Mouse (Mus musculus): ENCODE data around the gene Mrgprd. TPM values are rescaled to one million over a fixed set of nuclear protein-coding genes. Genes with fewer than 3 reads are reported as not detected.

Mrgprd gene
- not detected for total RNA-seq (2021)
- long read RNA-seq, experiment 1, result 0 reads
- long read RNA-seq, experiment 2, result 0 reads

DNA sequence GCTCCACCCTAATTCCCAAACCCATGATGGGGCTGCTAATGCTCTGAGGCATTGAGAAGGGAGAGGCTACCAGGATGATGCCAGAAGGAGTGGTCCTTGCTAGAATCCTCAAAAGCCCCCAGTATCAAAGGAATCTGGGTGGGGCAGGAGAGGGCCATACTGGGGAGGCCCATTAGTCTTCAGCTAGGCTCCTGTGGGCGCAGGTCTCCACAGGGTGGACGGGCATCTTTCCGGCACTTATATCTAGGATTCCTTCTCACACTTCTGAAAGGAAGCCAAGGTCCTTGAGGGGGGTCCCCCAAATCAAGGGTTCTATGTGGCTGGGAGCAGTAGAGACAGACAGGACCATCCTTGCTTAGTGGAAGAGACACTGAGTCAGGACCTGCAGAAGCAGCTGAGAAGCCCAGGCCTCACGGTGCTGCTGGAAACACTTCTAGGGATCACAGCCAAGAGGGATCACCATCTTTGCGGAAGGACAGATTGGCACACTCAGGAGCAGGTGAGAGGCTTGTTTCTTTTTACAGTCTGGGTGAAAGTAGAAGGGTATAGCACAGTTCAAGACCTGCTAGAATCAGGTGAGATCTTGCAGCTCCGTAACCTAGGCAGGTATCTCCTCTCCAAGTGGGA, at the start of gene Mrgprd:
Mrgprd (plus strand) TSS at position 51 of the 627 bp plus-strand sequence.
- DNase-seq, result no peak

DNA sequence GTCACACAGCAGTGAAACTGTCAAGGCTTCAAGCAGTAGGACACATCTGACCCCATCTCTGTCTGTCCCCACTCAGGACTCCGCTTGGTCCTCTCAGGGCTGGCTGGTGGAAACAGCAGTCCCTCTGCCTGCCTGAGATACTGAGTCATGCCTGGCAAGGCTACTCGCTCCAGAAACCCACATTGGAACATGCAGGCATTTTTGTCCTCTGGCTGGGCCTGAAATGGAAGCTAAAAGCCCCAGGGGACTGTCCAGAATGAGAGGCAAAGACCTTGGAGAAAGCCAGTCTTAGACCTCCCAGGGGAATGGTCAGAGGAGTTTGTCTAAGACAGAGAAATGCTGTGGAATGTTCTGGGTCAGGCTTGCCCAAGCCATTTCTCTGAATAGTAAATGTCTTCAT, 48.6 kb upstream of the Mrgprd start:
- peak; percentile 43 to 67 for DNase-seq

DNA sequence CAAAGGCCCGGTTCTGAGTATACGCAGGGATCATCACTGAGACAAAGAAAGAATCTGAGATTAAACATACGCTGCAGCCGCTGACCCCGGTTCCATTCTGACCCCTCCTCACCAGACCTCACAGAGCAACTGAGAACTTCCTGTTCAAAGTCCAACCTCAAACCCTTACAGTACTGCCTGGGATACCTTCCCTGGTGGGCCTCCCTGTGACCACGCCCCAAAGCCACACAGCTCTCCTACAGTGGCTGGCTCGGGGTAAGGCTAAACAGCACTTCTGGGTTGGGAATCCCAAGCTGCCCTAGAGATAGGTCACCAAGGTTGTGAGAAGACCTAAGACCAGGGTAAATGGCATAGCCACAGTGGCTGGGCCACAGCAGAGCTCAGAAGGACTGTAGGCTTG, 45.7 kb upstream of the Mrgprd start:
- DNase-seq, result no peak

GRCm38 (mm10) chr7:145270955-145271354, 43.7 kb upstream of the Mrgprd start:
- DNase-seq, result no peak

DNA sequence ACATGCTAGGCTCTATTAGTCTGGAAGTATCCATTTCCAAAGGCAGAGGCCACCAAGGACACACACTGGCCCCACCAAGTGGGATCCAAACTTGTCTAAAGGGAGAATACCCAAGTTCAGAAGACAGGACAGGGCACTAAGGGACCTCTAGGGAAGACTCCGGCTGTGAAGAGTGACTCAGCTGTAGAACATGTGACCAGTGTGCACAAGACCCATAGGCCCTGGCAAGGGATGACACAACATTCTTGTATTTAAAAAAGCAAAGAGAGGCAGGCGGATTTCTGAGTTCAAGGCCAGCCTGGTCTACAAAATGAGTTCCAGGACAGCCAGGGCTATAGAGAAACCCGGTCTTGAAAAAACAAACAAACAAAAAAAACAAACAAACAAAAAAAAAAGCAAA, 39.1 kb upstream of the Mrgprd start:
- peak; percentile 32 for DNase-seq

DNA sequence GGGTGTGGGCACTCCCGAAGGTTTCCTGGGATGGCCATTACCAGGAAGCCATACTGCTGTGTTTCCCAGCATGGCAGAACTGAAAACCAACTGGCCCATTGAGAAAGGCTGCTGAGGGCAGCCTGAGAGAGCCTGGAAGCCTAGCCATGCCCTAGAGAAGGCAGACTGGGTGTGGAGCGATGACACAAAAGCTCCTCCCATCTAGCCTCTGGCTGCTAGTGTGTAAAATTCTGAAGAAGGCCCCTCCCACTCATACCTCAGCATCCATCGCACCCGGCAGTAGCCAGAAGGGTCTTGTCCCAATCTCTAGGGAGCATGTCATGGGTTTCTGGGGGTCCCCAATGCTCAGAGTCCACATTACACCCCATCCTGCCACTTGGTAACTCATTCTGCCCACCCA, 33.2 kb upstream of the Mrgprd start:
- DNase-seq, result no peak

- no peak for DNase-seq
Observed at GRCm38 (mm10) chr7:145283041-145283440, 31.6 kb upstream of the Mrgprd start.

DNA sequence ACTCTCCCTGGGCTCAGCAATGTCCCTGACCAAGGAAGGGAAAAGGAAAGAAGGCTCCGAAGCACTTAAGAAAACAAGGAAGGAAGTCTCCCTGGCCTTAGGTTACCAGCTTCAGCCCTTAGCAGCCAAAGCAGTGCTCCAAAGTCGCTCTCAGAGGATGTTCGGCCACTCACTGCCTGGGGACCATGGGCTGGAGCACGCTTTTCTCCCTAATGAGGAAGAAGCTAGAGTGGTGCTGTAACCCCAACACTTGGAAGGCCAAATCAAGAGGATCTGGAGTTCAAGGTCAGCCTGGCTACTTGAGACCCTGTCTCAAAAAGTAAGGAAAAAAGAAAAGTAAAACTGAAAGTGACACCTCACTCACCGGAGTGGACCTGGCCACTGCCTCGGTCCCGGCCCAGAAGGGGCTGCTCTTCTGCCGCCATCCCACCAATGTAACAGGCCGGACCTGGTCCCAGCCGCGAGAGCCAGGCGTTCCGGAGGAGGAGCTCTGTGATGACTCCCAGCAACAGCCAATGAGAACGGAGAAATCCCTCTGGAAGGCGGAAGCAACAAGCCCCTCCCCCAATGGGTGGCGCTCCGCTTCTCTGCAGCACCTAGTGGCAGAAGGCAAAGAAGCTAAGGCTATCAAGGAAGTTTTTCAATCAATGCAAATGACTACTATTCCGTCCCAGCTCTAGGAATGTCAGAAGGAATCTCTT, 31.0 kb upstream of the Mrgprd start, which contains the start of gene Tpcn2:
Tpcn2 (minus strand) TSS at position 525 of the 701 bp plus-strand sequence.
- peak; percentile 95 to 98 for DNase-seq

- no peak for DNase-seq
Observed at GRCm38 (mm10) chr7:145284293-145284692, 30.3 kb upstream of the Mrgprd start.

DNA sequence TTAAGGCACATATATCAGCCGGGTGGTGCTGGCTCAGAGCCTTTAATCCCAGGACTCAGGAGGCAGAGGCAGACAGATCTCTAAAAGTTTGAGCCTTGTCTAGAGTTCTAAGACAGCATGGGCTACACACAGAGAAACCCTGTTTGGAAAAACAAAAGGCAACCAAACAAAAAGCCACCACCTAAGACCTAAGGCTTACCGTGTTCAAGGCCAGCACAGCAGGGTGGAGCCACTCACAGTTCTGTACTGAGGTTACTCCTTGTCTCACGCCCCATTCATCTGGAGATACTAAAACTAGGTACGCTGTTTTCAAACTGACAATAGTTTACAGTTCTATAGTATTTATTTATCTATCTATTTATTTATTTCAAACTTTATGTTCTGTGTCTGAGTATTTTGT, 29.2 kb upstream of the Mrgprd start:
- no peak for DNase-seq

DNA sequence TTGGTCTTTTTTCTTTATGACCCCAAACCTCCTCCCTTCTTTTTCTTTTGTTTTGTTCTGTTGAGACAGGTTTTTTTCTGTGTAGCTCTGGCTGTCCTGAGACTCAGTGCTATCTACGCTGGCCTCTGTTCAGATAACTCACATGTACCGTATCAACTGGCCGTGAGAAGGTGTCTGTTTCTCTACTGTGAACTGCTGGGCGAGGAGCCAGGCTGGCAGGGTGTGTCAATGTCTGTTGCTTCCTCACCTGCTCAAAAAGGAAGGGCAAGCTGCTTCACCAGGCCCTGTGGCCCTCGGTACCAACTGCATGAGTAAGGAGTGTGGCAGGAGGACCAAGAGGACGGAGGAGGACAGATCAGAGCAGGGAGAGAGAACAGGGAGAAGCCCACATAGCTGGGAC, 27.2 kb upstream of the Mrgprd start:
- no peak for DNase-seq

DNA sequence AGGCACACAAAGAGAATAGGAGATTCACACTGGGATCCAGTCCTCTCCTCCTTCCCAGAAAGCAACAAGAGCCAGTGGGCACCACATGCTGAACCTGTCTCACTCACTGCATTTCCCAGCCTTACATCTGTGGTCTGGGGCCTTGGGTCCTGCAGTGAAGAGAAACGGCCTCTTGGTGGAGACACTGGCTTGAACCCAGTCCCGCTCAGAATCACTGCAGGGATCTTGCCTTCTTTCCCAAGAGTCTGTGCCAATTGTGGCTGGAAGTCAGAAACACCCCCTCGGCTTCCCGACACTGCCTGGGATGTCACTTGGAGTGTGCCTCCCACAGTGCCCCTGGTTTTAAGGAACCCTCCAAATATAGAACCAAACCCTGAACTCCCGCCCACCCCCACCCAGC, 25.3 kb upstream of the Mrgprd start:
- DNase-seq, result no peak

- DNase-seq, result no peak
Observed at GRCm38 (mm10) chr7:145291847-145292246, 22.8 kb upstream of the Mrgprd start.

- no peak for DNase-seq
Observed at GRCm38 (mm10) chr7:145292726-145293125, 21.9 kb upstream of the Mrgprd start.

DNA sequence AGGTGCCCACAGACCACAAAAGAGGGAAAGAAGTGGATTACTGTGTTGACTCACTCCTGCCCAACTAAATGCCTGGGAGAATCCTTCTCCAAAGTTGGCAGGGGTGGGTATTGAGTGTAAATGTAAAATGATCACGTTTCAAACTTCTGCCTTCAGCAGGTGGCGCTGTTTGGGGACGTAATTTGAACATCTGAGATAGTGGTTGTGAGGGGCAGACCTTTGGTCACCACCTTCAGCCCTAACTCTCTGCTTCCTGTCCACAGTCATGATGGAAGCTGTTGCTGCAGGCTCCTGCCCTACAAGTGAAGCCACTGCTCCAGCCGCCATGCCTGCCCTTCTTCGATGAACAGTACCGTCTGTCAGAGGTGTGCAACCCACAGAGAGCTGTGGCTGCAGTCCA, 20.8 kb upstream of the Mrgprd start:
- peak; percentile 29 to 54 for DNase-seq

DNA sequence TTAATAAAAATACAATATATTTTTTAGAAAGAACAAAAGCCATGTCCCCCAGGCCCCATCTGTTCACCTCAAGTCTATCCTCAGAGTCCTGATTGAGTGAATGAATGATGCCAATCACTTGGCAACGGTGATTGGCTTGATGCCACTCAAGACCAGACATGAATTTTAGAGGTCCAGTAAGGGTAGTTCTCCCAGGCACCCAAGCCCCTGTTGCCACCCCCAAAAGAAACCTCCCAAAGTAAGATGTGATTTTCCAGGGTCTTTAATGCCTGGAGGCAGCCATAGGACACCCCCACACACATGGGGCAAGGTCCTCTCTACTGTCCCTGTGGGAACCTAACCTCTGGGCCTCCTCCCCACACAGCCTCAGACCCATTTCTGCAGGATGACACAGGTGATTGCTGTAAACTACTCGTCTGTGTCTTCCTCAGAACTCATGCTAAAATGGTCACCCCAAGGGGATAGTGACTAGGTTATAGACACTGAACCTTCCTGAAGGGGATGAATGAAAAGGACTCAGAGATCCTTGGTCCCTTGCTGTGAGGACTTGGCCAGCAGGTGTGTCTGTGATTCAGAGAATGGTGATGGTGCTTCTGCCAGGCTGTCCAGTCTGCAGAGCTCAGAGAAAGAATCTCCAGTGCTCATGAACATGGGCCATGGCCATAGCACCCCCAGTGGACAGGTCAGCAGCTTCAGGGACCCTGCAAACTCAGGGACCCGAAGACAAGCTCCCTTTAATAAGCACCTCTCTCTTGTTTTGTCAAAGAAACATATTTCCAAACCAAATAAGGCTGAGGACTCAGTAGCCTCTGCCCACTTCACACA, 15.8 kb upstream of the Mrgprd start:
- DNase-seq, result no peak

DNA sequence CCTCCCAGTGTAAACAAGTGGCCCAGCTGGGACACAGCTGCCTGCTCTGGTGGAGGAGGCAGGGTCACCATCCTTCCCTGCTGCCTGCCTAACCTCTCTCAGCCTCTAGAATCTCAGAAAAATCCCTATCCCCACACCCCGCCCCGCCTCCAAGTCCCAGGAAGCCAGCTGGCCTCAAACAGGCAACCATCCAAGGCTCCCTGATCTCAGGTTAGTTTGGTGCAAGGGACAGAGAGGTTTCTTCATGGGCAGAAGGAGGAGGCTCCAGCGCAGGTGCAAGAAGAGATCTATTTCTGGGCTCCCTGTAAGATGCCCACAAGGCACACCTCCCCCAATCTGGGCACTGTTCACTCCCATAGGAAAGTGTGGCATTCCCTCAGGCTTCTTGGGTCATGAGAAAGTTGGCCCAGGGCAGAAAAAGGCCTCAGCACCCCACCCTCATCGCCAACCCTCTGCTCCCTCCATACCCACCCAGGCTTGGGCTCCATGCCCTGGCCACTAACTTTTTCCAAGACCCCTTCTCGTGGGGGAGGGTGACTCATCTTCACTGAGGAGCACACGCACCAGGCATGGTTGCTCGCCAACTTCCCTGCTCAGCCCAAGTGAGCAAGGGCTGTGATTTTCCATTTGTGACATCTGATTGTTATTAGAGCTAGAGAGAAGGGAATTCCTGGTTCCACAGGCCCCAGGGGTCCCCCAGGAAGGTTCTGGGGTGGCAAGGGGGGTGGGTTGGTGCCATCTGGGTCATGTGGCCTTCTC, 14.9 kb upstream of the Mrgprd start:
- no peak for DNase-seq

DNA sequence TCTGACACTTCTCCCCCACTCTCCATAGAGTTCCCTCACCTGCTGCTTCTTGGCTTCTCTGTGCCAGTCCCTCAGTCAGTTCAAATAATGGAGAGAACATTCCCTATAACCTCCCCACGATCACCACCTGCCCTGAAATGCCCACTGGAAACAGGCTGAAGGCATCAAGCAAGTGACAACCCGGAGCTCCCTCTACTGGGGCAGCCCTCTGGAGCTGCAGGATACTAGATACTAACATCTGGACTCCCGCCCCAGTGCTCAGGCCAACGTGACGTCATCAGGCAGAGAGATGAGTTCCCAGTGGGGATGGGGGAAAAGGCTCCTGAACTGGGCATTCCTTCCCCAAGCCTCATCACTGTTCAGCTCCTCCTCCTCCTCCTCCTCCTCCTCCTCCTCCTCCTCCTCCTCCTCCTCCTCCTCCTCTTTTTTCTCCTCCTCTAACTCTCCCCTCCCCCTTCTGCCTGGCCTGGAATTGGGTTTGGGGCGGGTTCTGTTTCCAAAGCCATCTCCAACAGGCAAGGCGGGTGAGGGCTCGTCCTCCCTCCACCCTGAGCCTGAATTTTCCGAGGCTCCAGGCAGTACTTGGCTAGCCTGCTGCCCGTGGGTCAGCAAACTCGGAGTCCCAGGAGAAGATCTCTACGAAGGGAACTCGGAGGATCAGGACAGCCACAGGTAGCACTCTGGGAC, 14.2 kb upstream of the Mrgprd start, which contains the start of gene Mrgprf:
Mrgprf (plus strand) TSS at position 508 of the 687 bp plus-strand sequence.
- peak in 1 of 2 experiments; percentile 39 for DNase-seq

DNA sequence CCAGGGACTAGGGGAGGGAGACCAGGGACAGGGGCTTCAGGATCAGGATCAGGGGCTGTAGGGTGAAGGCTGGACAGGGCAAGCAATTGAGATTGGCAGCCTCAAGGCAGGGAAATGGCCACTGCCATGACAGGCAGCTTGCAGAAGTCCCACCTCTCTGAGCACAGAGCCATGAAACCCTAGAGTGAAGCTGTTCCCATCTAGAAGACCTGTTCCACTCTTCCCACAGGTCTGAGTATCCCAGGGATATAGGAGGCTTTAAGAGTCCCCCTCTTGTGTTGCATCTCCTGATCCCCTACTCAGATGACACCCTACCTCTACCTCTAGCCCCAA, 13.7 kb upstream of the Mrgprd start:
- DNase-seq, result no peak

DNA sequence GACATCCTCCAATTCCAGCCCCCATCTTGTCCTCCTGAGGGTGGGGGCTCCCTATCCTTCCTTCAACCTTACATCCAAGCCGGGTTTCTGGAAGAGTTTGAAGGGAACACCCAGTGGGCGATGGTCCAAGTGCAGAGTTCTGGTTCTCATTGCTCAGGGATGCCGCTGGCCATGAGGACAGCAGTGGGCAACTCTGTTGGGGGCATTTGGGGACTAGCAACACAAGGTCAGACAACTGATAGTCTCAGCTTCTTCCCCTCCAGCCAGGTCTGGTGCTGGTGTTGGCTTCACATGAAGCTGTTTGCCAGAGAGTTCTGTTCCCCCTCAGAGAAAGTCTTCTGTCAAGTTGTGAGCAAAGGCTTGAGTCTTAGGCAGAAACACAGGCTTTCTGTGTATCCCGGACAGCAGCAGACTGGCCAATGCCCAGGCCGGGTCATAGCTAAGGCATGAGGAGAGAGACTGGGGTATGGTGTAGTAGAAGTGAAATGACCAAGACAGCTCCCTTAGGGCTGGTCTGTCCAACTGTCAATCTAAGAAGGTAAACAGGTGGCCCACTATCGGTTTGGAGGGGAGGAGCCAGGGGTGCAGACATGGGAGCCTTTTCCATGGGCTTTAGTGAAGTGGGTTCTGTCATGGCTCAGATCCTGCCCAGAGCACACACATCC, 13.2 kb upstream of the Mrgprd start:
- no peak for DNase-seq

All from adrenal gland, postnatal 36 days (tissue).